Mouse (Mus musculus): ENCODE measurements around the gene Npff. TPM values are rescaled to one million over a fixed set of nuclear protein-coding genes. Genes with fewer than 3 reads are reported as not detected.

The Npff gene
- total and polyA plus RNA-seq, 3 experiments, result 0.76 to 2.7 (median 1.1) TPM

- H3K4me1 ChIP-seq (ENCODE audit: control insufficient read depth in 1 of 2, insufficient read depth in 2 of 2), result no peaks in the 10 kb centered on the region
- H3K27me3 ChIP-seq (replicated peaks), result no peaks in the 10 kb centered on the region
- dilution Hi-C loops (cut with MboI; ENCODE audit: extremely low pct_ligation_motif_present, extremely low pct_unique_long_range_greater_than_20kb, low sequenced_read_pairs), result no loop called here
- no peaks in the 10 kb centered on the region for H3K79me2 ChIP-seq (replicated peaks; ENCODE audit: control insufficient read depth, extremely low read depth, insufficient read depth, poor library complexity, severe bottlenecking)
- H3K9me3 ChIP-seq (replicated peaks; ENCODE audit: low read length), result no peaks in the 10 kb centered on the region
- H3K36me3 ChIP-seq (replicated peaks in 1 of 2; ENCODE audit: control insufficient read depth in 1 of 2, insufficient read depth in 1 of 2, low read length in 1 of 2), result peaks cover 0 to 20% of the 10 kb centered on the region in 2 experiments
- in situ Hi-C loops (cut with MboI; ENCODE audit: low pct_ligation_motif_present, low pct_unique_long_range_greater_than_20kb, low sequenced_read_pairs), result no loop called here
- DNase-seq (ENCODE audit: extremely low read depth), result no peak
- no peak overlapping the region for H3K4me2 ChIP-seq (ENCODE audit: insufficient read depth, low read depth, poor library complexity, severe bottlenecking)
- H3K4me3 ChIP-seq (replicated peaks in 1 of 3; ENCODE audit: low read depth in 2 of 3, low read length in 2 of 3, poor library complexity in 1 of 3), result no peak overlapping the region
- H3K27ac ChIP-seq (ENCODE audit: insufficient read depth, low read depth), result no peak overlapping the region
- no peak overlapping the region for H3K9ac ChIP-seq (ENCODE audit: insufficient read depth, low read depth)
- TF ChIP-seq SIN3A (IDR thresholded peaks at IDR 0.05; ENCODE audit: low read length) (no peak), MAX (IDR thresholded peaks at IDR 0.05; ENCODE audit: low read length) (no peak), RAD21 (IDR thresholded peaks at IDR 0.05; ENCODE audit: low read depth, low read length) (no peak), USF2 (conservative IDR thresholded peaks at IDR 0.05; ENCODE audit: low read depth, low read length) (no peak), POLR2A (IDR thresholded peaks at IDR 0.05; ENCODE audit: low read depth, low read length) (no peak), MEF2A (IDR thresholded peaks at IDR 0.05; ENCODE audit: borderline replicate concordance, low read depth, low read length) (no peak), TBP (conservative IDR thresholded peaks at IDR 0.05; ENCODE audit: low read depth, low read length) (no peak), ZC3H11A (IDR thresholded peaks at IDR 0.05; ENCODE audit: low read depth, low read length) (no peak), E2F4 (IDR thresholded peaks at IDR 0.05; ENCODE audit: insufficient replicate concordance, low read depth, low read length) (no peak), GABPA (IDR thresholded peaks at IDR 0.05; ENCODE audit: insufficient replicate concordance, low read depth, low read length) (no peak), TCF12 (IDR thresholded peaks at IDR 0.05; ENCODE audit: low read depth, low read length) (no peak), MAFK (IDR thresholded peaks at IDR 0.05; ENCODE audit: insufficient replicate concordance, low read length) (no peak), CTCF (conservative IDR thresholded peaks at IDR 0.05 in 1 of 2, IDR thresholded peaks at IDR 0.05 in 1 of 2; ENCODE audit: low read depth in 2 of 2, low read length in 2 of 2) (no peak), MYC (IDR thresholded peaks at IDR 0.05; ENCODE audit: low read depth, low read length) (no peak), KAT2A (IDR thresholded peaks at IDR 0.05; ENCODE audit: insufficient replicate concordance, low read length) (no peak), JUN (IDR thresholded peaks at IDR 0.05; ENCODE audit: insufficient read depth, low read depth, low read length) (no peak), CHD2 (IDR thresholded peaks at IDR 0.05; ENCODE audit: low read length) (no peak)
Measured at GRCm38 (mm10) chr15:102567849-102568248, 43.1 kb upstream of the Npff start.

DNA sequence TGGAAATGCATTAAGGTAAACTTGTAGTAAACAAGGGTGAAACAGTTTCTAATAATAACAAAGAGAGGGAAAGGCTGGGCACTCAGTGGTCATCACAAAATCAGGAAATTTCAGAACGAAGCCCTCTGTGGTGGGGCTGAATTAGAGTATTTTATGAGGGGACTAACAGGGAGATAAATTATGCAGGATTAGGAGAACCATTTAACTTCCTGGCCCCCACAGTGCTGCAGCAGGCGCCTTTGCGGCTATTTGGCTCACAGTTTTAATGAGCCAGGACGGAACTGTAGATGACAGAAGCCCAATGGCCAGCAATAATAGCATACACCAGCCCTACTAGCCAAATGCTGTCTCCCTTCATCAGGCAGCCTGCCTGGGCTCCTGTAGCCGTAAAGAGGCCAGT lies 38.9 kb upstream of the Npff start:
- Histone ChIP-seq H3K9ac (ENCODE audit: insufficient read depth, low read depth) (no peak overlapping the region), H3K79me2 (replicated peaks; ENCODE audit: control insufficient read depth, extremely low read depth, insufficient read depth, poor library complexity, severe bottlenecking) (no peaks in the 10 kb centered on the region), H3K36me3 (replicated peaks in 1 of 2; ENCODE audit: control insufficient read depth in 1 of 2, insufficient read depth in 1 of 2, low read length in 1 of 2) (peaks cover 12 to 35% of the 10 kb centered on the region in 2 experiments), H3K4me3 (replicated peaks in 1 of 3; ENCODE audit: low read depth in 2 of 3, low read length in 2 of 3, poor library complexity in 1 of 3) (no peak overlapping the region), H3K4me1 (ENCODE audit: control insufficient read depth in 1 of 2, insufficient read depth in 2 of 2) (no peaks in the 10 kb centered on the region), H3K27ac (ENCODE audit: insufficient read depth, low read depth) (no peak overlapping the region), H3K4me2 (ENCODE audit: insufficient read depth, low read depth, poor library complexity, severe bottlenecking) (no peak overlapping the region), H3K27me3 (replicated peaks) (no peaks in the 10 kb centered on the region), H3K9me3 (replicated peaks; ENCODE audit: low read length) (no peaks in the 10 kb centered on the region)
- in situ Hi-C loops (cut with MboI; ENCODE audit: low pct_ligation_motif_present, low pct_unique_long_range_greater_than_20kb, low sequenced_read_pairs) (no loop called here), dilution Hi-C loops (cut with MboI; ENCODE audit: extremely low pct_ligation_motif_present, extremely low pct_unique_long_range_greater_than_20kb, low sequenced_read_pairs) (no loop called here)
- DNase-seq (ENCODE audit: extremely low read depth), result no peak
- TF ChIP-seq SIN3A (IDR thresholded peaks at IDR 0.05; ENCODE audit: low read length), result no peak
- no peak for TF ChIP-seq TBP (conservative IDR thresholded peaks at IDR 0.05; ENCODE audit: low read depth, low read length)
- TF ChIP-seq ZKSCAN1 (IDR thresholded peaks at IDR 0.05; ENCODE audit: borderline replicate concordance, low read depth, low read length), result no peak
- TF ChIP-seq NELFE (IDR thresholded peaks at IDR 0.05; ENCODE audit: low read depth, low read length), result no peak
- no peak for TF ChIP-seq ETS1 (conservative IDR thresholded peaks at IDR 0.05; ENCODE audit: low read depth, low read length)
- TF ChIP-seq ELF1 (IDR thresholded peaks at IDR 0.05; ENCODE audit: low read depth, low read length), result no peak
- no peak for TF ChIP-seq POLR2AphosphoS2 (IDR thresholded peaks at IDR 0.05; ENCODE audit: low read depth, low read length)
- TF ChIP-seq MAX (IDR thresholded peaks at IDR 0.05; ENCODE audit: low read length), result no peak
- TF ChIP-seq SMC3 (IDR thresholded peaks at IDR 0.05; ENCODE audit: low read depth, low read length), result no peak
- no peak for TF ChIP-seq NRF1 (IDR thresholded peaks at IDR 0.05; ENCODE audit: low read depth, low read length)
